ENCODE assay signal across 19 mouse cellular contexts in the genomic region with DNA sequence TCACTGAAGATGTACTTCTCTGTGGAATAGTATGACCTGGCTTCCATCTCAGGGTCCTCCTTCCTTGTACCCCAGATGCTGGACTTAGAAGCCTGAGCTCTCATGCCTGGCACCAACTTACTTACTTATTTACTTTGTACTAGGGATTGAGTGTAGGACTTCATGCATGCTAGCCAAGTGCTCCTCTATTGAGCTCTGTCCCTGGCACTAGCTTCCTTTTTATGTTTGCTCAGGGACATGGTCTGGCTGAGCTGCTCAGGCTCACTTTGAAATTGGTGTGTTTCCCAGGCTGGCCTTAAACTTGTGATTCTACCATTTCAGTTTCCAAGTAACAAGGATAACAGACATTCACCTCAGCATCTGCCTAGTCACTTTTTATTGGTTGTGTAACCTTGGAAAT. TPM values are rescaled to one million over a fixed set of nuclear protein-coding genes. Genes with fewer than 3 reads are reported as not detected.
DNase-seq lines count a peak whose midpoint lies in the region; ATAC-seq and TF ChIP-seq lines count a peak whose summit lies in the region.
"Had no signal": no experiment of that assay in that cellular context is flagged by ENCODE, and none has a peak within 500 bp of the region (broad histone marks: within the 10 kb centered on the region; RNA-seq: fewer than 3 reads in every experiment).

No protein-coding gene starts in this region.

- no peak overlapping the region for H3K4me3 ChIP-seq in forebrain, postnatal 0 days (ENCODE audit: low read depth, low read length)
- H3K4me3 ChIP-seq in forebrain, embryonic 13.5 days = no peak overlapping the region
- H3K4me3 ChIP-seq in midbrain, postnatal 0 days (ENCODE audit: low read depth, low read length) = no peak overlapping the region
- no peak overlapping the region for H3K4me3 ChIP-seq in midbrain, embryonic 15.5 days
- no peak overlapping the region for H3K4me3 ChIP-seq in intestine, embryonic 15.5 days (replicated peaks)
- H3K4me3 ChIP-seq: embryonic facial prominence, embryonic 10.5 days; heart, embryonic 10.5 days; limb, embryonic 13.5 days; midbrain, embryonic 12.5 days had no signal

- TF ChIP-seq CTCF in forebrain, postnatal 0 days (IDR thresholded peaks at IDR 0.05; ENCODE audit: low read depth) = no peak
- no peak for TF ChIP-seq CTCF in midbrain, postnatal 0 days (IDR thresholded peaks at IDR 0.05)

- H3K27me3 ChIP-seq in forebrain, postnatal 0 days (ENCODE audit: insufficient read depth, low read length) = no peaks in the 10 kb centered on the region
- no peaks in the 10 kb centered on the region for H3K27me3 ChIP-seq in forebrain, embryonic 13.5 days
- no peaks in the 10 kb centered on the region for H3K27me3 ChIP-seq in midbrain, postnatal 0 days (ENCODE audit: insufficient read depth, low read length)
- no peaks in the 10 kb centered on the region for H3K27me3 ChIP-seq in midbrain, embryonic 15.5 days (replicated peaks)
- no peaks in the 10 kb centered on the region for H3K27me3 ChIP-seq in intestine, embryonic 15.5 days (replicated peaks)
- H3K27me3 ChIP-seq: CH12.LX; limb, embryonic 13.5 days; midbrain, embryonic 12.5 days had no signal

- H3K9me3 ChIP-seq in forebrain, postnatal 0 days (ENCODE audit: low read length) = no peaks in the 10 kb centered on the region
- no peaks in the 10 kb centered on the region for H3K9me3 ChIP-seq in forebrain, embryonic 13.5 days (replicated peaks)
- no peaks in the 10 kb centered on the region for H3K9me3 ChIP-seq in midbrain, postnatal 0 days (ENCODE audit: low read length)
- H3K9me3 ChIP-seq in midbrain, embryonic 15.5 days = no peaks in the 10 kb centered on the region
- no peaks in the 10 kb centered on the region for H3K9me3 ChIP-seq in intestine, embryonic 15.5 days
- H3K9me3 ChIP-seq: embryonic facial prominence, embryonic 10.5 days; heart, embryonic 10.5 days; limb, embryonic 13.5 days; midbrain, embryonic 12.5 days had no signal

- peak; percentile 53 for ATAC-seq in forebrain, postnatal 0 days
- no peak for ATAC-seq in forebrain, embryonic 13.5 days
- no peak for ATAC-seq in midbrain, postnatal 0 days (ENCODE audit: low FRiP score)
- ATAC-seq in midbrain, embryonic 15.5 days (replicated peaks) = no peak
- ATAC-seq in intestine, embryonic 15.5 days = no peak
- ATAC-seq: forebrain, embryonic 14.5 days had no signal

- H3K4me1 ChIP-seq in forebrain, postnatal 0 days (ENCODE audit: insufficient read depth) = no peaks in the 10 kb centered on the region
- H3K4me1 ChIP-seq in forebrain, embryonic 13.5 days = no peaks in the 10 kb centered on the region
- H3K4me1 ChIP-seq in midbrain, postnatal 0 days (ENCODE audit: insufficient read depth, low read length) = no peaks in the 10 kb centered on the region
- no peaks in the 10 kb centered on the region for H3K4me1 ChIP-seq in midbrain, embryonic 15.5 days
- H3K4me1 ChIP-seq in intestine, embryonic 15.5 days (replicated peaks) = no peaks in the 10 kb centered on the region
- H3K4me1 ChIP-seq: embryonic facial prominence, embryonic 10.5 days; heart, embryonic 10.5 days; limb, embryonic 13.5 days; midbrain, embryonic 12.5 days had no signal

- H3K36me3 ChIP-seq in forebrain, postnatal 0 days (ENCODE audit: insufficient read depth) = peaks cover 5% of the 10 kb centered on the region; the same call in 1 of the 2 replicates
- H3K36me3 ChIP-seq in forebrain, embryonic 13.5 days (ENCODE audit: poor library complexity, severe bottlenecking) = peaks cover 8% of the 10 kb centered on the region
- 0 out of 2 replicates have a peak, but pooled peaks cover 3% of the 10 kb centered on the region for H3K36me3 ChIP-seq in midbrain, postnatal 0 days (ENCODE audit: insufficient read depth, low read length)
- no peaks in the 10 kb centered on the region; the same call in 1 of the 2 replicates for H3K36me3 ChIP-seq in midbrain, embryonic 15.5 days (replicated peaks)
- H3K36me3 ChIP-seq in intestine, embryonic 15.5 days = no peaks in the 10 kb centered on the region

- no peak overlapping the region for H3K27ac ChIP-seq in forebrain, postnatal 0 days (ENCODE audit: low read depth, low read length)
- no peak overlapping the region for H3K27ac ChIP-seq in forebrain, embryonic 13.5 days
- H3K27ac ChIP-seq in midbrain, postnatal 0 days (ENCODE audit: low read depth, low read length) = no peak overlapping the region
- no peak overlapping the region for H3K27ac ChIP-seq in midbrain, embryonic 15.5 days
- no peak overlapping the region for H3K27ac ChIP-seq in intestine, embryonic 15.5 days
- H3K27ac ChIP-seq: embryonic facial prominence, embryonic 10.5 days; heart, embryonic 10.5 days; limb, embryonic 13.5 days; macrophage; midbrain, embryonic 12.5 days had no signal

- no peak overlapping the region for H3K9ac ChIP-seq in forebrain, postnatal 0 days
- no peak overlapping the region for H3K9ac ChIP-seq in forebrain, embryonic 13.5 days
- H3K9ac ChIP-seq in midbrain, postnatal 0 days (replicated peaks; ENCODE audit: low read length, poor library complexity, severe bottlenecking) = no peak overlapping the region
- no peak overlapping the region for H3K9ac ChIP-seq in midbrain, embryonic 15.5 days
- no peak overlapping the region for H3K9ac ChIP-seq in intestine, embryonic 15.5 days
- H3K9ac ChIP-seq: limb, embryonic 13.5 days; midbrain, embryonic 12.5 days had no signal

- no peak overlapping the region for H3K4me2 ChIP-seq in forebrain, postnatal 0 days (ENCODE audit: low read depth)
- no peak overlapping the region for H3K4me2 ChIP-seq in forebrain, embryonic 13.5 days
- H3K4me2 ChIP-seq in midbrain, postnatal 0 days (ENCODE audit: low read depth, low read length, poor library complexity, severe bottlenecking) = no peak overlapping the region
- no peak overlapping the region for H3K4me2 ChIP-seq in midbrain, embryonic 15.5 days
- H3K4me2 ChIP-seq in intestine, embryonic 15.5 days (replicated peaks) = no peak overlapping the region
- H3K4me2 ChIP-seq: limb, embryonic 13.5 days; midbrain, embryonic 12.5 days had no signal

- peak; percentile 14 for DNase-seq in forebrain, postnatal 0 days
- peak; percentile 7 for DNase-seq in kidney, adult 9 months
- DNase-seq in kidney, adult 11 months = no peak
- peak; percentile 30 for DNase-seq in midbrain, postnatal 0 days (ENCODE audit: low spot score)
- no peak for DNase-seq in ovary, postnatal 36 days (ENCODE audit: low spot score)
- DNase-seq: adrenal gland, postnatal 10 days; cerebellum, adult 2 months; heart, postnatal 10 days; thymus, postnatal 4 days had no signal

RNA-seq across cellular contexts. Expression of a gene that starts 11.3 kb away (rescaled TPM):
- total RNA-seq in forebrain, postnatal 0 days (2014; rRNA removed) = 17.8 and 18.7 TPM in 2 replicates
- 18.8 and 20.3 TPM in 2 replicates for polyA plus RNA-seq in forebrain, postnatal 0 days (2015; fragmentation: Nextera tagmentation; extraction: Ambion mirVana)
- 50.0 and 52.3 TPM in 2 replicates for polyA plus RNA-seq in forebrain, embryonic 13.5 days (2015; fragmentation: Nextera tagmentation; extraction: Ambion mirVana)
- total RNA-seq in midbrain, postnatal 0 days (2014; rRNA removed) = 12.6 and 13.3 TPM in 2 replicates
- polyA plus RNA-seq in midbrain, postnatal 0 days (2015; fragmentation: Nextera tagmentation; extraction: Ambion mirVana) = 15.5 and 17.2 TPM in 2 replicates
- 29.7 TPM in 2 replicates for polyA plus RNA-seq in midbrain, embryonic 15.5 days (2015; fragmentation: Nextera tagmentation; extraction: Ambion mirVana)
- 52.6 and 57.9 TPM in 2 replicates for polyA plus RNA-seq in intestine, embryonic 15.5 days (2015; fragmentation: Nextera tagmentation; extraction: Ambion mirVana)

RNA-seq across cellular contexts. Expression of a gene that starts 55.5 kb away (rescaled TPM):
- 31.0 and 51.0 TPM in 2 replicates for total RNA-seq in forebrain, postnatal 0 days (2014; rRNA removed)
- polyA plus RNA-seq in forebrain, postnatal 0 days (2015; fragmentation: Nextera tagmentation; extraction: Ambion mirVana) = 61.2 and 65.6 TPM in 2 replicates
- polyA plus RNA-seq in forebrain, embryonic 13.5 days (2015; fragmentation: Nextera tagmentation; extraction: Ambion mirVana) = 49.3 and 55.3 TPM in 2 replicates
- 22.2 and 35.4 TPM in 2 replicates for total RNA-seq in midbrain, postnatal 0 days (2014; rRNA removed)
- polyA plus RNA-seq in midbrain, postnatal 0 days (2015; fragmentation: Nextera tagmentation; extraction: Ambion mirVana) = 65.4 and 67.9 TPM in 2 replicates
- polyA plus RNA-seq in midbrain, embryonic 15.5 days (2015; fragmentation: Nextera tagmentation; extraction: Ambion mirVana) = 44.4 and 48.4 TPM in 2 replicates
- 75.4 and 78.2 TPM in 2 replicates for polyA plus RNA-seq in intestine, embryonic 15.5 days (2015; fragmentation: Nextera tagmentation; extraction: Ambion mirVana)

RNA-seq across cellular contexts. Expression of a gene that starts 55.6 kb away (rescaled TPM):
- total RNA-seq in forebrain, postnatal 0 days (2014; rRNA removed) = 37.5 and 49.6 TPM in 2 replicates
- 44.4 and 50.2 TPM in 2 replicates for polyA plus RNA-seq in forebrain, postnatal 0 days (2015; fragmentation: Nextera tagmentation; extraction: Ambion mirVana)
- 51.1 and 57.7 TPM in 2 replicates for polyA plus RNA-seq in forebrain, embryonic 13.5 days (2015; fragmentation: Nextera tagmentation; extraction: Ambion mirVana)
- 30.6 and 40.5 TPM in 2 replicates for total RNA-seq in midbrain, postnatal 0 days (2014; rRNA removed)
- 46.0 and 50.6 TPM in 2 replicates for polyA plus RNA-seq in midbrain, postnatal 0 days (2015; fragmentation: Nextera tagmentation; extraction: Ambion mirVana)
- polyA plus RNA-seq in midbrain, embryonic 15.5 days (2015; fragmentation: Nextera tagmentation; extraction: Ambion mirVana) = 50.6 and 53.3 TPM in 2 replicates
- 30.7 and 33.9 TPM in 2 replicates for polyA plus RNA-seq in intestine, embryonic 15.5 days (2015; fragmentation: Nextera tagmentation; extraction: Ambion mirVana)

RNA-seq across cellular contexts. Expression of a gene that starts 56.1 kb away (rescaled TPM):
- total RNA-seq in forebrain, postnatal 0 days (2014; rRNA removed) = 38.3 and 54.6 TPM in 2 replicates
- 5.0 and 7.4 TPM in 2 replicates for polyA plus RNA-seq in forebrain, postnatal 0 days (2015; fragmentation: Nextera tagmentation; extraction: Ambion mirVana)
- polyA plus RNA-seq in forebrain, embryonic 13.5 days (2015; fragmentation: Nextera tagmentation; extraction: Ambion mirVana) = 10.0 and 10.5 TPM in 2 replicates
- 45.4 and 50.9 TPM in 2 replicates for total RNA-seq in midbrain, postnatal 0 days (2014; rRNA removed)
- polyA plus RNA-seq in midbrain, postnatal 0 days (2015; fragmentation: Nextera tagmentation; extraction: Ambion mirVana) = 6.5 and 7.7 TPM in 2 replicates
- polyA plus RNA-seq in midbrain, embryonic 15.5 days (2015; fragmentation: Nextera tagmentation; extraction: Ambion mirVana) = 10.2 and 10.4 TPM in 2 replicates
- 8.2 and 8.4 TPM in 2 replicates for polyA plus RNA-seq in intestine, embryonic 15.5 days (2015; fragmentation: Nextera tagmentation; extraction: Ambion mirVana)

RNA-seq across cellular contexts. Expression of a gene that starts 56.2 kb away (rescaled TPM):
- total RNA-seq in forebrain, postnatal 0 days (2014; rRNA removed) = 90.0 and 92.3 TPM in 2 replicates
- 165 and 178 TPM in 2 replicates for polyA plus RNA-seq in forebrain, postnatal 0 days (2015; fragmentation: Nextera tagmentation; extraction: Ambion mirVana)
- 160 TPM in 2 replicates for polyA plus RNA-seq in forebrain, embryonic 13.5 days (2015; fragmentation: Nextera tagmentation; extraction: Ambion mirVana)
- total RNA-seq in midbrain, postnatal 0 days (2014; rRNA removed) = 70.6 and 81.0 TPM in 2 replicates
- 178 and 179 TPM in 2 replicates for polyA plus RNA-seq in midbrain, postnatal 0 days (2015; fragmentation: Nextera tagmentation; extraction: Ambion mirVana)
- 155 and 156 TPM in 2 replicates for polyA plus RNA-seq in midbrain, embryonic 15.5 days (2015; fragmentation: Nextera tagmentation; extraction: Ambion mirVana)
- polyA plus RNA-seq in intestine, embryonic 15.5 days (2015; fragmentation: Nextera tagmentation; extraction: Ambion mirVana) = 114 TPM in 2 replicates

Comparison
In these comparisons a context has a peak if more than half of its experiments do, and no peak if none do; other contexts are left out.
1. DNase-seq: peak in forebrain, postnatal 0 days (single experiment), kidney, adult 9 months (single experiment) and midbrain, postnatal 0 days (single experiment); none in kidney, adult 11 months (single experiment) and ovary, postnatal 36 days (single experiment).